In the genomic region with DNA sequence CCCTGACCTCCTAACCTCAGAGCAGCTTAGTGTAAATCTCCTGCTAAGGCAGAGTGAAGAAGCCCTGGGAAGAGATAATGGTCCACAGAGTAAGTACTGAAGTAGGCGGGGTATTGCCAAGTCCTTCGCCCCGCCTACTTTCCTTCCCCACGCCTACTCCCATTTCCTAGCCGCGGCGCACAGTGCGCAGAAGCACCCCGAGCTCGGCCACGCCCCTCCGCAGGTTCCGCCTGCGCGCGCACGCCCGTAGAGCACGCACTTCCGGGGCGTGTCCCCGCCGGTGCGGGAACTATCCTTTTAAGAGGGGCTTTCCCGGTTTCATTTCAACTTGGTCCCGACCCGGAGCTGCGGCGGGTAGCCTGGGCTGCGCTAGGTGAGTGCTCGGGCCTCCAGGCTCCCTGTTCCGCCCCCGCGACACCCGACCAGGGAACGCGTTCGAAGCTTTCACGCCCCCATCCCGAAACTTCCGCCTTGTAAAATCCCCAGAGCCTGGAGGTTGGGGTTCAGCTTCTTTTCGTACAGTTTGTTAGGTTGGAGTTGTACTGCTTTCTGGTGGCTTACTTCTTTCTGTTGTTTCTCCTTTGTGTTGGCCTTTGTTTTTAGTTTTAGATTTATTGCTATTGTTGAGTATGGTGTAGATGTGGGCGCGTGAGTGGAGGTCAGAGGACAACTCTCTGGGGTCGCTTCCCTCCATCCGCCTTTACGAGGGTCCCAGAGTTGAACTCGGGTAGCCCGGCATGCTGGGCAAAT, we compare ENCODE assay signal across 8 mouse cellular contexts. TPM values are rescaled to one million over a fixed set of nuclear protein-coding genes. Genes with fewer than 3 reads are reported as not detected.
DNase-seq lines count a peak whose midpoint lies in the region; ATAC-seq and TF ChIP-seq lines count a peak whose summit lies in the region.

A gene (plus strand): TSS at position 250 of the 750 bp plus-strand sequence.

- peak within 1 kb of the TSS; percentile 88 for H3K4me3 ChIP-seq in hindbrain, embryonic 10.5 days
- H3K4me3 ChIP-seq in lung, postnatal 0 days (ENCODE audit: low read depth, low read length): peak within 1 kb of the TSS; percentile 89

- H3K27ac ChIP-seq in hindbrain, embryonic 10.5 days: peak within 1 kb of the TSS; percentile 91
- peak within 1 kb of the TSS; percentile 74 for H3K27ac ChIP-seq in lung, postnatal 0 days (ENCODE audit: low read length)

- peak; percentile 98 for DNase-seq in MN1 (ENCODE audit: low spot score)
- peak; percentile 87 for DNase-seq in cerebellum, adult 9-10 months
- peak; percentile 94 for DNase-seq in hindbrain, embryonic 10.5 days (ENCODE audit: low spot score)
- peak; percentile 93 for DNase-seq in layer of hippocampus, adult 9-11 months
- DNase-seq in lung, postnatal 0 days (ENCODE audit: low spot score): peak; percentile 99
- DNase-seq in ovary, postnatal 14 days (ENCODE audit: low spot score): peak; percentile 90
- DNase-seq in thymus, postnatal 14 days: peak; percentile 97

- H3K4me1 ChIP-seq in hindbrain, embryonic 10.5 days (replicated peaks): peaks cover 15% of the 10 kb centered on the region
- peaks cover 2% of the 10 kb centered on the region; the same call in 1 of the 2 replicates for H3K4me1 ChIP-seq in lung, postnatal 0 days (ENCODE audit: insufficient read depth, low read depth, low read length)

- peak; percentile 98 for ATAC-seq in frontal cortex, adult (ENCODE audit: low TSS enrichment)
- ATAC-seq in lung, postnatal 0 days: peak; percentile 99

- TF ChIP-seq CTCF in lung, postnatal 0 days (IDR thresholded peaks at IDR 0.05): no peak

- H3K9me3 ChIP-seq in hindbrain, embryonic 10.5 days: no peaks in the 10 kb centered on the region
- H3K9me3 ChIP-seq in lung, postnatal 0 days (ENCODE audit: low read length): no peaks in the 10 kb centered on the region

- H3K4me2 ChIP-seq in lung, postnatal 0 days (replicated peaks; ENCODE audit: low read depth, low read length): peak within 1 kb of the TSS; percentile 91

- peak within 1 kb of the TSS; percentile 74 for H3K9ac ChIP-seq in lung, postnatal 0 days (replicated peaks; ENCODE audit: low read depth)

- no peaks in the 10 kb centered on the region for H3K27me3 ChIP-seq in hindbrain, embryonic 10.5 days (ENCODE audit: insufficient read depth, poor library complexity, severe bottlenecking)
- H3K27me3 ChIP-seq in lung, postnatal 0 days (replicated peaks; ENCODE audit: insufficient read depth, low read length): no peaks in the 10 kb centered on the region

- no peaks in the 10 kb centered on the region for H3K36me3 ChIP-seq in hindbrain, embryonic 10.5 days
- H3K36me3 ChIP-seq in lung, postnatal 0 days (ENCODE audit: insufficient read depth, low read length): no peaks in the 10 kb centered on the region

- under 1% methylated on average over 49 of the region's 49 CpGs for WGBS in hindbrain, embryonic 10.5 days
- WGBS in lung, postnatal 0 days: 2% methylated on average over 46 of the region's 49 CpGs

- no peak for TF ChIP-seq EP300 in lung, postnatal 0 days (IDR thresholded peaks at IDR 0.05)

RNA-seq across cellular contexts. Expression of the gene that starts here (rescaled TPM):
- polyA plus RNA-seq in hindbrain, embryonic 10.5 days (2016; fragmentation: Nextera tagmentation; extraction: Ambion mirVana): 55.0 and 63.2 TPM in 2 replicates
- 30.6 and 33.6 TPM in 2 replicates for polyA plus RNA-seq in lung, postnatal 0 days (2015; fragmentation: Nextera tagmentation; extraction: Ambion mirVana)

Comparison
In these comparisons a context has a peak if more than half of its experiments do, and no peak if none do; other contexts are left out.
1. Peak in every context shown above with its lines: DNase-seq, ATAC-seq, H3K4me3 ChIP-seq and H3K27ac ChIP-seq.